Mouse (Mus musculus) urinary bladder, postnatal 36 days (tissue): ENCODE data around the gene Tmem170b.

Source experiments
- DNase-seq, 2 experiments: peaks; one replicate each; pipeline ENCODE4 v3.0.0; 2022; ENCODE audit warnings: low spot score in 2 of 2, mixed read lengths in 1 of 2

Gene Tmem170b

GRCm38 (mm10) chr13:41614539-41614938 is 8.8 kb downstream of the Tmem170b start:
- DNase-seq = no peak

- DNase-seq = no peak
Observed at GRCm38 (mm10) chr13:41614982-41615381, 9.3 kb downstream of the Tmem170b start.

- no peak for DNase-seq
Observed at GRCm38 (mm10) chr13:41619470-41619869, 13.8 kb downstream of the Tmem170b start.

- no peak for DNase-seq
Observed at GRCm38 (mm10) chr13:41620132-41620531, 14.4 kb downstream of the Tmem170b start.

GRCm38 (mm10) chr13:41624123-41624522 is 18.4 kb downstream of the Tmem170b start:
- DNase-seq = no peak

GRCm38 (mm10) chr13:41625248-41625647 is 19.5 kb downstream of the Tmem170b start:
- no peak for DNase-seq

- no peak for DNase-seq
Observed at GRCm38 (mm10) chr13:41627277-41627916, 21.7 kb downstream of the Tmem170b start.

- peak; percentile 52 to 70 for DNase-seq
Observed at GRCm38 (mm10) chr13:41634401-41634818, 28.7 kb downstream of the Tmem170b start.

- DNase-seq = no peak
Observed at GRCm38 (mm10) chr13:41638083-41638482, 32.4 kb downstream of the Tmem170b start.

GRCm38 (mm10) chr13:41642851-41643250 is 37.1 kb downstream of the Tmem170b start:
- peak; percentile 63 for DNase-seq

GRCm38 (mm10) chr13:41643798-41644197 is 38.1 kb downstream of the Tmem170b start:
- DNase-seq = no peak

GRCm38 (mm10) chr13:41644591-41645482 is 39.1 kb downstream of the Tmem170b start:
- DNase-seq = no peak

GRCm38 (mm10) chr13:41645483-41645859 is 39.8 kb downstream of the Tmem170b start:
- no peak for DNase-seq

- DNase-seq = no peak
Observed at GRCm38 (mm10) chr13:41647976-41648375, 42.3 kb downstream of the Tmem170b start.

- DNase-seq = no peak
Observed at GRCm38 (mm10) chr13:41650665-41651064, 45.0 kb downstream of the Tmem170b start.

GRCm38 (mm10) chr13:41653791-41654190 is 48.1 kb downstream of the Tmem170b start:
- DNase-seq = no peak

- no peak for DNase-seq
Observed at GRCm38 (mm10) chr13:41655576-41656090, 49.9 kb downstream of the Tmem170b start.

GRCm38 (mm10) chr13:41660052-41660793 is 54.5 kb downstream of the Tmem170b start:
- no peak for DNase-seq

- no peak for DNase-seq
Observed at GRCm38 (mm10) chr13:41661116-41661515, 55.4 kb downstream of the Tmem170b start.

GRCm38 (mm10) chr13:41662401-41663070 is 56.8 kb downstream of the Tmem170b start:
- DNase-seq = peak; percentile 61 to 75

GRCm38 (mm10) chr13:41663501-41664195 is 57.9 kb downstream of the Tmem170b start:
- no peak for DNase-seq
